Mouse (Mus musculus) cerebellum, postnatal 4 days (tissue): ENCODE measurements around the gene Prmt1.
A peak's percentile ranks its signal among the peaks of the same experiment; 100 is the strongest.

Experiments used
- DNase-seq, 2 experiments: peaks; one replicate each; pipeline ENCODE4 v3.0.0; 2022; ENCODE audit warnings: low spot score in 2 of 2, mixed read lengths in 1 of 2

The Prmt1 gene

DNA sequence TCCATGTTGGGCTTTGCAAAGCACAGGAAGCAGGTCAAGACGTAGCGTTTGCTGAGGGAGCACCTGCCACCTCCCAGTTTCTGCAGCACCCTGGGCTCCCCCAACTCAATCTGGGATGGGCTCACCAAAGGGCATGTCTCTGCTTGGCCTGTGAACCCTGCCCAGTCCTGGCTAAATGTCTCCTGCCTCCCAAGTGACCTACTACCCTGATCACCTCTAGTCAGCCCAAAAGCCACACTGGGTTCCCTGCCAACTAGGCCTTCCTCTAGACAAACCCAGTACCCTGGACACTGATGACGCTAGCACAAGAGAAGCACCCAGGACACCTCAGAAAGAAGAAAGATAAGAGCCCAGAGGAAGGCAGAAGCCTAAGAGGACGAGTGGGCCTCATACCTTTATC is 26.5 kb upstream of the Prmt1 start:
- no peak for DNase-seq

DNA sequence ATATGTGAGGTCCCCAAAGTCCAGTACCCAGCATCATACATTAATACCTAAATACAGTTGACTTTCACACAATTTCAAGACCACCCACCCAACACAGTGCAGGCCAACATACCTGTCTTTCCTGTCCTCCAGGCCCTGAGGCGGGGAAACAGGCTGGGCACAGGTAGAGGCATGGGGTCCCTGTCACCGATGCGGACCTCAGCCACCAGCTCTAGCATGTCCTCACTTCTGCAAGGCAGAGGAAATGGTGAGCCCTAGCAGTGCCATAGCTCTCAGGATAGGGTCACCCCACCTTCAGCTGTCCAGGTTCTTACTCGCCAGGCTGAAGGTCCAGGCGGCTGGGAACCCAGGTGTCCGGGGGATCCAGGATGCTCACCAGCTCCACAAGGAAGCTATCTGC is 25.6 kb upstream of the Prmt1 start:
- DNase-seq = no peak

DNA sequence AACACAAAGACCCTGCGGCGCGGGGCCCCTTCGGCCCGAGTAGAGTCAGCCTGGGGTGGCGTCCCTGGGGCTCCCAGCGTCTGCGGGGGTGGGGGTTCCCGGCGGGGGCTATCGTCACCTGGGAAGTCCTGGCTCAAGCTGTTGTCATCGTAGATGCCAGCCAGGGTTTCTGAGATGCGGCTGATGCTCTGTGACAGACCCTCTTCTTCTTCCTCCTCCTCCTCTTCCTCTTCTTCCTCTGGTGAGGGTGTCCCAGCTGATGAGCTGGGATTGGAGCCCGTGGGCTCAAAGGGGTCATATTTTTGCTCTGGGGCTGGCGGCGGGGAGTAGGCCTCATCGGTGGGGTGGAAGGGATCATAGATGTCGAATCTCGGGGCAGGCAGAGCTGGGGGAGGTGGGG is 22.0 kb upstream of the Prmt1 start:
- no peak for DNase-seq

DNA sequence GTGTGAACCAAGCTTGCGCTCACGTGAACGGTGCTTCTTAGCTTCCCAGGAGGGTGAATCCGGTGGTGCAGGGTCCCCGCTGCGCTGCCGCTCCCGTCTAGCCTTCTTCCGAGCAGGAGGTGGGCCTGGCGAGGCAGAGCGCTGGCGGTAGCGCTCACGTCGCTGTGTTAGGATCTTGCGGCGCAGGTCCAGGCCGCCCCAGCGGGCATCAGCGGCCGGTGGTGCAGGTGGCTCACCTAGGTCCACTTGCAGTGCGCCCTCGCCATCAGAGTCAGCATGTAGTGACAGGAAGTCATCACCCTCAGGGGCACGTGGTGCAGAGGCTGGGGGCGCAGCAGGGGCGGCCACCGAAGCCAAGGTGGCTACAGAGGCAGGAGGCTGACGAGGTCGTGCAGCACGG is 21.5 kb upstream of the Prmt1 start:
- DNase-seq = no peak

DNA sequence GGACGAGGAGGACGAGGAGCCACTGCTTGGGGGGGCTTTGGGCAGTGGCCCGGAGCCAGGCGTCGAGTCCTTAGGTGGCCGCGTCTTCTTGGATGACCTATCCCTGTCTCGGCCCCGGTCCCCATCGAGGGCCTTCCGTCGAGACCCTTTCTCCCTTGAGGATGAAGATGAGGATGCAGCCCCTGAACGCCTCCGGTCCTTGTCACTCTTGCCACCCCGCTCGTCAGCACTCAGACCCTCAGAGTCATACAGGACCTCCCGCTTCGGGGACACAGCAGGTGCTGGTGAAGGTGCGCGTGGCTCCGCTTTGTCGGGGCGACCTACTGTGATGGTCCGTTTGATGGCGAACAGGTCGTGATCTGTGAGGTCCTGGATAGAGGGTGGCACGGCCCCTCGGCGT is 20.8 kb upstream of the Prmt1 start:
- DNase-seq = no peak

DNA sequence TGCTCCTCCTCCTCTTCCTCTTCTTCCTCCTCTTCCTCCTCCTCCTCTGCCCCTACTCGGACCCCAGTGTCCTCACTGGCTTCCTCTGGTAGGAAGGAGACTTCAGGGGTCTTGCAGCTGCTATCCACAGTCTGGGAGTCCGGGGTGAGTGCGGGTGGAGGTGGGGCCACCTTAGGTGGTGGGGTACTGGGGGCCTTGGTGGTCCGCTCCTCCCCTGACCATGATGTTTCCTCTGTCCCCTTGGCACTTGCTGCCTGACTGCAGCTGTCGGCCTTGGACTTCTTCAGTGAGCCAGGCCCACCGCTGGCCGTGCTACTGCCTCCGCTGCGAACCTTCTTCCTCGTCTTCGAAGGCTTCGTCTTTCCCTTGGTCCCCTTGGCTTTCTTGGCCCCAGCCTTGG is 20.1 kb upstream of the Prmt1 start:
- DNase-seq = no peak

DNA sequence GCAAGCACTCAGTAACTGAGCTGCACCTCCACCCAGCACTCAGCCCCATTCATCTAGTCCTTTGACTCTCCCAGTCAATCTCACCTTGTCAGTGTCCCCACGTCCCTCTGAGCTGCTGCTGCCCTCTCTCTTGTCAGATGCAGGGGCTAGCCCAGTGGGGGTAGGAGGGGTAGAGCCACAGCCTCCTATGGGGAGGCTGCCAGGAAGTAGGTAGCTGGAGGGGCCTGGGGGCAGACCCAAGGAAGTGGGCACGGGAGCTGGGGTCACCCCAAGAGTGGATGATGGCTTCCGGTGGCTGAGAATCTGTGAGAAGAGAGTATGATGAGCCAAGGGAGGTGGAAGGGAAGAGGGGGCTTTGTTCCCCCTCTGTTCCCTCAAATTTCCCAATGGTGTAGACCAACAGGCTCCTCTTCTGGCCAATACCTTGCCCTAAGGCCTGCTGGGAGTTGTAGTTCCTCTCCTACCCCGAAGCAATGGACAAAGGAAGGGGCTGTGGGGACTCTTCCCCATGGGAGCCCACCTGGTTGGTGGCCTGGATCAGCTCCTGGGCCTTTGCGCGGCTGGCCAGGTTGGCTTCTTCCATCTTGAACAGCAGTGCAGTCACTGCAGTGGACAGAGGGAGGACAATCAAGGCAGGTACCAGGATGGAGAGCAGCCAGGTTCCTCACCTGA is 19.1 kb upstream of the Prmt1 start:
- DNase-seq = no peak

DNA sequence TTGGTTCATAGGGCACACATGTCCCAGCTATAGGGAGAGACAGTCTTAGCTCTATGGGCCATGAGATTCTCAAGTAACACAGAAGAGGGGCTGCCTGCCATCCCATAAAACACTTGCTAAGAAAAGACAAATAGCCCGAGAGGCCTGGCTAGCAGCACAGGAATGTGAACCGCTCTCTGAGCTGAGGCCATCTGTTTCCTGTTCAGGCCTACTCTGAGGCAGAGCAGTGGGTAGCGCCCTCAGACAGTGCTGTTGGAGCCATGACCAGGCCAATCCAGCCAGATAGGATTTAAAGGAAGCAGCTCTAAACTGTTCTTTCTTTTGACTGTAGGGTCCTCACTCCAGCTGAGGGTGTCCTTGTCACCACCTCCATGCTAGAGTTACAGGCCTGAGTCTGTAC is 18.2 kb upstream of the Prmt1 start:
- DNase-seq = no peak

DNA sequence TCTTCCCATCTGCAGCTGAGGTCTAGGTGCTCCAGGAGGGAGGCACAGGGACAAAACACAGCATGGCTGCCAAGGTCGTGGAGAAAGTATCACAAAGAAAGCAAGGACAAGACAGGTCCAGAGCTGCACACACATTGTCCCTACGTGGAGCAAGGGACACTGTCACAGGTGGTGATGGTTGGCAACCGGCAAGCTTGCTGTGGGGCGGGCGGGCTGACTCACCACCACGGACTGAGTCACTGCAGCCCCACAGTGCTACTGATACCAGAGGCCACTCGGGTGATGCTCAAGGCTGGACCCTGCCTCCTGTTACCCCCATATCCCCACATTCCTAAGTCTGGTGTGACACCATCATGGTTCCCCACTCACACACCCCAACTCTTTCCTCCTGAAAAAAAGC is 16.1 kb upstream of the Prmt1 start:
- DNase-seq = no peak

DNA sequence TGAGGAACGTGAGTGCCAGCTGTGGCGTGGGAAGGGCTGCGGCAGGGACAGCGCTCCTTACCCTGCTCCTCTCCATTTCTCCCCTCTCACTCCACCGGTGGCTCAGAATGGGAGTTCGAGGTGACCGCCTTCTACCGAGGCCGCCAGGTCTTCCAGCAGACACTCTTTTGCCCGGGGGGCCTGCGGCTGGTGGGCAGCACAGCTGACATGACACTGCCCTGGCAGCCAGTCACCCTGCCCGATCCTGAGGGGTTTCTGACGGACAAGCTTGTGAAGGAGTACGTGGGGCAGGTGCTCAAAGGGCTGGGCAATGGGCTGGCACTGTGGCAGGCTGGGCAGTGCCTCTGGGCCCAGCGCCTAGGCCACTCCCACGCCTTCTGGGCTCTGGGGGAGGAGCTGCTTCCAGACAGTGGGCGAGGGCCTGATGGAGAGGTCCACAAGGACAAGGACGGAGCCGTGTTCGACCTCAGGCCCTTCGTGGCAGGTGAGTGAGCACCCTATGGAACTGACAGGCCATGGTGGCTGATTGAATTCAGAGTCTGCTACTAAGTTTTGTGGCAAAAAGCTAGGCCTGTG is 14.3 kb upstream of the Prmt1 start:
- no peak for DNase-seq

DNA sequence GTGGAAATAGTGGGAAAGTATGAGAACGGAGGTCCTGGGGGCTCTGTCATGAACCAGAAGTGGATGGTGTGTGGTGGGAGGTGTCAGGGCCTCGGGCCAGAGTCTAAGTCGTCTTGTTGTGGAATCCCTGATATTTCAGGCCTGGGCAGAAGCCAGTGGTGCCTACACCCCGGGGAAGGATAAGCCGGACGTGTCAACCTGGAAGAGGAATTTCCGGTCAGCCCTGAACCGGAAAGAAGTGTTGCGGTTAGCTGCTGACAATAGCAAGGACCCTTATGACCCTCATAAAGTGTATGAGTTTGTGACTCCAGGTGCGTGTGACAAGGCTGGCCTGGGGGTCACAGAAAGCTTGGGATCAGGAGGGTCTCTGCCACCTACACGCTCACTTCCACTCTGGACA is 13.4 kb upstream of the Prmt1 start:
- no peak for DNase-seq

DNA sequence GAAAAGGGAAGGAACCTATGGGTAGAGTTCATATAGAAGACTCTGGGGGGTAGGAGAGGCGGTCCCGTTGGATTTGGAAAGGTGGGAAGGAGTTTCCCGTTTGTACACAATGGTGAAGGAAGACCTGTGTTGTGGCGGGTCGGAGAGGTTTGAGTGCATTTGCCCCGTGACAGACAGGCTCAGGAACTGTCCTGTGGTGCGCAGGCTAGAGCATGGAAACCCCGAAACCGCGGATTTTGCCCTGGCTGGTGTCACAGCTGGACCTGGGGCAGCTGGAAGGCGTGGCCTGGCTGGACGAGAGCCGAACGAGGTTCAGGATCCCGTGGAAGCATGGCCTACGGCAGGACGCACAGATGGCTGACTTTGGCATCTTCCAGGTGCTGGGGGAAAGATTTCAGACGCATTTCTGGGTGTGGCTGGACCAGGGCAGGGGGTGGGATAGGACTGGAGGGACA is 12.2 kb upstream of the Prmt1 start, which contains the start of gene Bcl2l12:
Gene Bcl2l12, minus strand, starts transcription at position 212 of the 455 bp plus-strand sequence.
- DNase-seq = peak in 1 of 2 experiments; percentile 52

DNA sequence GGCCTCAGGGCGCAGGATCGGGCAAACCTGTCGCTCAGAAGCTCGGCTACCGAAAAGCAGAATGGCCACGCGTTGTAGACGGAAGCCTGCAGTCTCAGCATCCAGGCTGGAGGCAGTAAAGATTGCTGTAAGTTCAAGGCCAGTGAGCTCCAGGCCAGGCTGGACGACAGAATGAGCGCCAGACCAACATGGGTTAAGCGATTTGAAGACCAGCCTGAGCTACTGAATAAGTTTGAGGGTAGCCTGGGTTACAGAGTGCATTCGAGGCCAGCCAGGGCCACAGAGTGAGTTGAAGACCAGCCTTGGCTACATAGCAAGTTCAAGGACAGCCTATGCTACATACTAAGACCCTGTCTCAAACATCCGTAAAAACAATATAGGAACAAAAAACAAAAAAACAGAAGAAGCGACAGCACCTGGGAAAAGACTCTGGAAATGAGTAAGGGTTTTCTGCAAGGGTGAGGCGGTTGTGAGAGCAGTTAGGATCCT is 11.6 kb upstream of the Prmt1 start:
- no peak for DNase-seq

DNA sequence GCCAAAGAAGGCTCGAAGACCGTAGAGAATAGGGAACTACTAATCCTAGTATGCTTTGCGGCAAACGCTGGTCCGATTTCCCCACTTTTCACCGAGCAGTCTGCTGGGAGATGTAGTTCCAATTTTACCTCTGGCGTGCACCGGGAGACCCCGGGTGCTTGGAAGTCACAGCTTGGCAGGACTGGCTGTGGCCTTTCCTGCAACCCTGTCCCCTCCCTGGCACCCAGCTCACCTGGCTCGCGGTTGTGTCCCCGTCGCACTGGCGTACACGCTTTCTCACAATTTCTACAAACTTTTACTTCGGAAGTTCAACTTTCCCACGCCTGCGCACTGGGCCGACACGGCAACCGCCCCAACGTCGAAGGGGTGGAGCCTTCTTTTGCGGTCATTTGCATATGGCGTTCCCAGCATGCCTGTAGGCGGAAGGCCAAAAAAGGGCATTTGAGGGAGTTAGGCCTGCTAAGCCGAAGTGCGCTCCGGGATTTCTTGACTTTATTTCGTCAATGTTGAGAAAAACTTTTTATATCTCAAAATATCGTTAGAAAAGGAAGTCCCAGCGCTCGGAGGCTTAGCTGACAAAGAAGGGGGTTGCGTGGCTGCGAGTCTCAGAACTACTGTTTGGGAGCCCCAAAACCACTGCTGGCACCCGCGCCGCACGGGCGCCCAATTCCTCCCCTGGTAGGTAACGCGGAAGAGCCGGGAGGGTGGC is 11.0 kb upstream of the Prmt1 start, which contains the start of gene Irf3:
Gene Irf3, plus strand, starts transcription at position 418 of the 709 bp plus-strand sequence.
- peak; percentile 85 to 92 for DNase-seq

DNA sequence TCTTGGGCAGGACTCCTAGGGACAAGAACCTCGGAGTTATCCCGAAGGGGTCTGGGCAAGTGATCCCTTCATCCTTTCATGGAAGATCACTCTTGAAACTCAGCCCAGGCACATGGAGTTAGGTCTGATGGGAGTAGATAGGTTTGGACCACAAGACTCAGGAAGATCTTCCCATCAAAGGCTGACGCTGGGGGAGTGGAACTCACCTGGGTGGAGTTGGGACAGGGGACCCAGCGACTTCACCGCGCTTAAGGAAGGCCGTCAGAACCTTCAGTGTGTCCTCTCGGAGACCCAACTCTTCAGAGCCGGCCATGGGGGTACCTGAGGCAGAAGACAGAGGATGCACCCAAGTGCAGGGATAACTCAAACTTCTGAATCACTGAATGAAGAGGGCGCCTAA is 10.3 kb upstream of the Prmt1 start:
- no peak for DNase-seq

DNA sequence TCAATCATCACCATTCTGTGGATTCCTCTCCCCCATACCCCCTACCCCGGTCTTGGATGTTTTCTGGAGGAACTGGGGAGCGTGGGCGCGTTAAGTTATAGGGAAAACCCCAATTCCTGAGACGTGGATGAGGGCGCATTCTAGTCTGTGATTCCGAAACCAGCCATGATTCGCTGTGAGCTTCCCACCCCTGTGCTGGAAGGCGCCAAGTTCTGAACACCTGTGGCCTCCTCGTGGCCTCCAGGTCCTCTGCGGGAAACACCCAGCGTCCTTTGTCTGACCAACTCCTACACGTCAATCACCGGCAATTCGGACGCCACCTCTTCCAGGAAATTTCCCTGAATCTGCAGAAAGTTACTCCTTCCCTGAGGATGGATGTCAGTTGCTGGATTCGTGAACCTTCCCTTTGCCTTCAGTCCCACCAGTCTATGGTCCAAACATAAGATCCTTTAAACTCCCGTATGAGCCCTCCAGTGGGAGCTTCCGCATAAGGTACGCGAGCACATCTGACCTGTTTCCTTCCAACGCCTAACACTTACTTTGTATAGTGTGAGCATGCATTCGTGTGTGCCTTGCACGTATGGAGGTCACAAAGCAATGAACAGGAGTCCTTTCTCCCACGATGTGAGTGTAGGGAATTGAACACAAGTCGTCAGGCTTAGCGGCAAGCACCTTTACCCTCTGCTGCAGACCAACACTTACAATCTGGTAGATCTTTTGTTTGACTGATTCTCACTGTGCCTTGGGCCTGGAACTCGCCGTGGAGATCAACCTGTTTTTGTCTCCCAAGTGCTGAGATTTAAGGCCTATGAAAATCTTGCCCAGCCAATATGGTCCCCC is 731 bp upstream of the Prmt1 start:
- no peak for DNase-seq

DNA sequence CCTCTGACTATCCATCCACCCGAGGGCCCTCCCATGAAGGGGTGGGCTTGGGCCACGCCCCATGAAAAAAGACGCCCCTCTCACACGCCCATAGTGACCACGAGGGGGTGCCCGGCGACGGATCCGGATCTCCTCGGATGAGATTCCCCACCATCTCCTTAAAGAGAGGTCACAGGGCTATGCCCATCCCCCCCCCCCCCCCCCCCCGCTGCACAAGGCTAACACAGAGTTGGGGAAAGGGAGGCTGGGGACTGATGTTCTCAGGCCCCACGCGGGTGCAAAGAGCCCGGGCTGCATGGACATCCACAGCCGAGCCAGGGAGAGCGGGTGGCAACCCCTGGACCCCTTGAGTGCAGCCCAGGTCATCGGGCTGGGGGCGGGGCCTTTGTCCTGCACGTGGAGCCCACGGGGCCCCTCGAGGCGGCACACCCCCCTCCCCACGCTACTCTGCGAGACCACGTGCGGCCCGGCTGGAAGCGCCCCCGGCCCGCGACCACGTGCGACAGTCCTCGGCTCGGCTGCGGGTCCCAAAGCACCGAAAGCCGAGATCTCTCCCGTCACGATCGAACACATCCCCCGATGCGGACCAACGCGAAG is 675 bp downstream of the Prmt1 start:
- DNase-seq = peak; percentile 55 to 74

DNA sequence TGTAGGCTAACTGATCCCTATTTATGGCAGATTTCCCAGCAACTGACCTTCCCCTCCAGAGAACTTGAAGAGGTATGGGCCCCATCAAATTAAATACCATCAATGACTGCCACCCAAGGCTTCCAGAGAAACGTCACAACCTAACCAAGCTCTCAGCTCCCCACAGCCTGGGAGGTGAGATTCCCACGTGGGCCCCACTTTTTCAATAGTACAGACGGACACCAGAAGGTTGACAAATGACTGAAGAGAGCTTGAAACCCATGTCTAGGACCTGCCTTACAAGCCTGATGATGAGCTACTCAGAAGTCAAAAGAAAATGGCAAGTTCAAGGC is 1.6 kb downstream of the Prmt1 start:
- no peak for DNase-seq

DNA sequence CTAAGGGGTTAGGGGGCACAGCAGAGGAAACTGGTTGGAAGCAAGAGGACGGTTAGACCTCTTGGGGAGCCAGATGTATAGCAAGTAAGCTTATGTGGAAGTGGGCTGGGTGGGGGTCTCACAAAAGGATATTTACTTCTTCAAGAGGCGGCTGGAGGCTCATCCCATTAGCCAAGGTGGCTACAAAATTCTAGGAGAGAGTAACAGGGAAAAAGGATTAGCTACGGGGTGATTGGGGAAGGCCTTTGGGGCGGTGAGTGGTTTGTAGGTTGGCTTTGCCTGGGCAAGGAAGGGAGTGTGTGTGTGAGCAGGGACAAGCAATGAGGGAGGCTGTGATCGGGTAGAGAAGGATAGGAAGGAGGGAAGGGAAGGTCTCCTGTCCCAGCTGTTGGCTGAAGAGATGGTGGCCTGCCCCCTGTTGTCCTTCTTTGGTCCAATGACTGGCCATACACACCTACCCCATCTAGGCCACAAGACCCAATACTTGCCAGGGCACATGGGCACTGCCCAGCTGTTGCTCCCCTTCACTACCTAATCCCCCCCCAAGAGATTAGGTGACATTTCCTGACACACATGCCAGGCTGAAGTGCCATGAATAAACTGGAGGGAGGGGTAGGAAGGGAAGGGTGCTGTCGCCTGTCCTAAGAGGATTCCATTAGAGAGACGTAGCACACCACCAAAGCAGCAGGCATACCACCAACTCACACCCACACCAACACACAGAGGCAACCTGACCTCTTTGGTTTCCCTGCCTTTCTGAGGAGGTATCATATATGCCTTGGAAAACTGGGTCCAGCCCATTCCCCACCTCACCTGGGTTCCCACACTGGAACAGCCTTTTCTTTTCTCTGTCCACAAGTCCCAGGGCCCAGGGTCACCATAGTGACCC is 2.2 kb downstream of the Prmt1 start:
- no peak for DNase-seq

DNA sequence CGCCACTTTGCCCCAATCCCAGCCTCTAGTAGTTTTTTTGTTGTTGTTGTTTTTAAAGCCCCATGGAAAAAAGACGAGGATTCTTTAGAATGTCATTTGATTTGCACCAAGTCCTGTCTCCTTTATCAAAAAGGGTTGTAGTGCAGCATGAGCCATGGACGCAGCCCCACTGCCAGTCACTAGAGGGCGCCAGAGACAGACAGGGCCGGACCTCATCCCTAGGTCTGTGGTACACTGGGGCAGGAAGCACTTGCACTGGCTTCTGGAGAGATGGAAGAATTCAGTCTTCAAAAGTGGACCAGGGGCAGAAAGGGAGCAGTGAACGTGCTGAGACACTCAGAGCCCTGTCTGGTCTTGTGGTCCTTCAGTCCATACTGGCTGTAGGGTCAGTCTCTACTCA is 3.3 kb downstream of the Prmt1 start:
- DNase-seq = peak; percentile 70 to 87

DNA sequence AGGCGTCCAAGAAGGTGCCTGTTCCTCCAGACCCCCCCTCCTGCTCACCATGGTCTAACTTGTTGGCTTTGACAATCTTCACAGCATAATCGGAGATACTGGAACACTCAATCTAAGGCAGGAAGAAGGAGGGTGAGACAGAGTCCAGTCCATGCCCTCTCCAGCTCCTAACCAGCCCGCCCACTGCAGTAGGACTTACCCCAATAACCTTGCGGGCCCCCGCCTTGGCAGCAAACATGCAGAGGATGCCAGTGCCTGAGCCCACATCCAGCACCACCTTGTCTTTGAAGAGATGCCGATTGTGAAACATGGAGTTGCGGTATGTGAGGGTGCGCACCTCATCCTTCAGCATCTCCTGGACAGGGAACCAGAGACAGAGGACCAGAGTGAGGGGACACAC is 4.8 kb downstream of the Prmt1 start:
- DNase-seq = no peak
